Mouse (Mus musculus) cerebellum, adult 2 months (tissue): ENCODE results near the gene Evpl.

Source experiments
- CTCF ChIP-seq: fragments of 200-500 bp; IDR thresholded peaks from 2 replicates; pipeline ENCODE4 v1.5.1; 2011; ENCODE audit warnings: low read depth, mild to moderate bottlenecking, control low read depth, low read length, moderate library complexity, borderline replicate concordance; ENCODE audit not compliant: insufficient read depth
- POLR2A ChIP-seq: fragments of 200-500 bp; IDR thresholded peaks from 2 replicates; pipeline ENCODE4 v1.6.1; 2011; ENCODE audit warnings: low read length, control low read depth, borderline replicate concordance; ENCODE audit not compliant: insufficient read depth

GRCm38 (mm10) chr11:116176010-116176409 lies 61.9 kb downstream of the Evpl start:
- TF ChIP-seq POLR2A = no peak
- no peak for TF ChIP-seq CTCF
